Mouse (Mus musculus) heart, postnatal 14 days (tissue): ENCODE results near the gene Etnppl. TPM values are rescaled to one million over a fixed set of nuclear protein-coding genes. Genes with fewer than 3 reads are reported as not detected.

Source experiments
- DNase-seq, 2 experiments: peaks; one replicate each; pipeline ENCODE4 v3.0.0; 2021 to 2022
- intact Hi-C: fragments of 180-260 bp; cut with DNase I; formaldehyde crosslinking; loops from one replicate; pipeline ENCODE4 v1.15.1; 2025
- long read RNA-seq, 2 experiments: library from polyadenylated mRNA; stranded (forward); transcript quantifications; one replicate each; pipeline ENCODE4 v2.0.0; 2021
- total RNA-seq, 2 experiments: library from RNA; stranded (reverse); gene quantifications; 2 replicates each; pipeline ENCODE4 v1.2.3; 2021

Gene Etnppl
- total RNA-seq: not detected
- long read RNA-seq, experiment 1: 0 reads
- long read RNA-seq, experiment 2: 0 reads

DNA sequence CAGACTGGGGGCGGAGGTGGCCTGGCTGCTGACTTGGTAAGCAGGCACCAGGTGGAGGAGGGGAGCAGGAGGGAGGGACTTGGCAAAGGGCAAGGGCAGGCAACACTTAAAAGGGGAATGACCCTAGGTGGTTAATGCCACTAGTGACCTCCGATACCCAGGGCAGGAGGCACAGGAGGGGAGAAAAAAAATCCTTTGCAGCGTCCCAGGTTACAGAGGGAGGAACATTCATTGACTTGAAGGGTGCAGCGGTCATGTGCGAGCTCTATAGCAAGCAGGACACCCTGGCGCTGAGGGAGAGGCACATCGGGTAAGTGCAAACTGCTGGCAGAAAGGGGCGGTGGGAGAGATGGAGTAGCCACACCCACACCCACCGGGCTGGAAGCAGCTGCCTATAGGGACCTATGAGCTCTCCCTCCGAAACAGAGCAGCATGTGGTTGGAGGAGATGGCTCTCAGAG lies at the start of gene Etnppl:
Gene Etnppl, plus strand, starts transcription at position 10 of the 460 bp plus-strand sequence.
- DNase-seq: no peak
- intact Hi-C loops: no loop called here

- intact Hi-C loops: no loop called here
- DNase-seq: no peak
Observed at GRCm38 (mm10) chr3:130568331-130569095, 48.7 kb upstream of the Etnppl start.

DNA sequence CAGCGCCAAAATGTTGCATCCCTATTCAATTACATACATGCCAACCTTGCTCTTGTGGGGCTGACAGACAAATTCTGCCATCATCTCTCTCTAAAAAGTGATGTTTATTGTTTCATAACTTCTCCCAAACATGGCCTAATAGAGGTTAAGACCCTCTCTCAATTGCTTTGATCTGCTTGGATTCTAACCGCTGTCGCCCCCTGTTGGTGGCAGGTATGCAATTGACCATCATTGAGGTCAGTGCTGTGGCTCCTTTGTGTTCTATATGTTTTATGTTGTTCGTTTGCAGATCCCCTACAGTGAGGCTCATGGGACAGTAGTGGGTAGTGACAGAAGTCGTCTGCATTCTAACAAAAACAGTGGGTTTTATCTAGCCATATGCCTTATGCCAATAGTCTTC lies 44.0 kb upstream of the Etnppl start:
- DNase-seq: no peak
- intact Hi-C loops: loop anchor here (5.0 to 10.0 kb wide), 2 partner anchors 258 to 391 kb away; no protein-coding TSS in a partner anchor

DNA sequence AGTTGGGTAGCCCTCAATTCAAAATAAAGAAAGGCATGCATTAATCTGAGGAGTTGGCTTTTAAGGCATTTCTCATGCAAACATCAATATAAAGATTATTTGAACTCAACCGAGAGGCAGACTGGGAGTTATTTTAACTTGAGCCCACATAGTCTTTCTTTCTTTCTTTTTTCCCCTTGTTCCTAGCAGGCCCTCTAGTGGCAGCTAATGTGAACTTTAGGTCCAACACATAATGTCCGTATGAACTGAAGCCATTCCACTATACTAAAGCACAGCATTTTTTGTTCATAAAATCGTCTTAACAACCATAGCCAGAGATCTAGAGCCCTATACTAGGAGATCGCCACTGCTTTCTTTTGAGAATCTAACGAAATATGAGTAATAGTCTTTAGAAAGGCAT lies 42.6 kb upstream of the Etnppl start:
- peak; percentile 28 to 64 for DNase-seq
- intact Hi-C loops: loop anchor here (1.0 to 10.0 kb wide), 3 partner anchors 260 to 482 kb away; no protein-coding TSS in a partner anchor

GRCm38 (mm10) chr3:130576683-130577082 lies 40.6 kb upstream of the Etnppl start:
- DNase-seq: peak; percentile 3 to 8
- intact Hi-C loops: loop anchor here (10.0 kb wide), 1 partner anchor 262 kb away; no protein-coding TSS in a partner anchor

DNA sequence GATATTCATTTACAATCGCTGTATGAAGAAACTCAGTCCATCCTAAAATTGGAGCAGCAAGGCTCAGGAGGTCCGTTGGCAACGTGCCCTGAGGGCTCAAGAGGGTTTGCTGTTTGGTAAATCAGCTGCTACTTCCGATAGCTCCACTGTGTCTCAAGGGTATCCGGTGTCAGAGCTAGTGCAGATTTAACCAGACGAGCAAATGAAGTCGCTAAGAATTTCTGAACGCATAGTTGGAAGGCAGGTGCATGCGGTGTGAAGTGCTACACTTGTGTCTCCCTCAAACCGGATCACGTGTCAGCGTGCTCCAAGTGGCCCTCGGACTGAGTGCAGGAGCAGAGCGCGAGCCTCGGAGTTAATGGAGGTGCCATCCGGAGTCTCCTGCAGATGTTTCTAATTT lies 37.7 kb upstream of the Etnppl start:
- intact Hi-C loops: loop anchor here (10.0 kb wide), 1 partner anchor 265 kb away; no protein-coding TSS in a partner anchor
- DNase-seq: peak; percentile 4 to 18

DNA sequence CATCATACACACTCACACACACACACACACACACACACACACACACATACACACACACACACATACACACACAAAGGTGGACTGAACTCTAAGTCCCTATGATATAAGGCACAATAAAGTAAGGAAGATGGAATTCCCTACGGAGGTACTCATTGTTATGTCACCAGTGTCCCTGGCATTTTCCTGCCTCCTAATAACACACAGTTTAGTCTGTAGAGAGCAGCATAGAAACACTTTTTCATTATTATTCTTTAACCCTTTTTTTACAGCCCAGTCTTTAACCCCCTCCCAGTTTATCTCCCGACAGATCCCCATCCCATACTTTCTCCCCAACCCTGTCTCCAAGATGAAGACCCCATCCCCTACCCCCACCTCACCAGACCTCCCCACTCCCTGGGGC lies 35.7 kb upstream of the Etnppl start:
- intact Hi-C loops: no loop called here
- DNase-seq: no peak

- no peak for DNase-seq
- intact Hi-C loops: no loop called here
Observed at GRCm38 (mm10) chr3:130582903-130583664, 34.2 kb upstream of the Etnppl start.

DNA sequence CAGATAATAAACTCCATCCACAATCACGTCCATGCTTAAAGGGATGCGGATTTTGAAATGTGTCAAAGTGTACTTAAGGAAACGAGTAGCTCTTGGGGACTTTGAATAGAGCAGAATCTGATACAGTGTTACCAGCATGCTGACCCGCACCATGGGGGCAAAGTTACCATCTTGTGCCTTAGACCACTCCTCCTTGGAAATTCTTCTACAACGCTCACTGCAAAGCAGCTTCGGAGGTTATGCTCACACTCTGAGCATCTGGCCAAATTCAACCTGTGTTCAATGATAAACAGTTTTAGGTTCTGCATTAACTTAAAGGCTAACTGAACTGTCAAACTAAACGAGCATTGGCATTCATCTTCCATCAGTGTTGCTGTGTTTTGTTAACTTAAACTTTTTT lies 33.2 kb upstream of the Etnppl start:
- DNase-seq: no peak
- intact Hi-C loops: no loop called here

DNA sequence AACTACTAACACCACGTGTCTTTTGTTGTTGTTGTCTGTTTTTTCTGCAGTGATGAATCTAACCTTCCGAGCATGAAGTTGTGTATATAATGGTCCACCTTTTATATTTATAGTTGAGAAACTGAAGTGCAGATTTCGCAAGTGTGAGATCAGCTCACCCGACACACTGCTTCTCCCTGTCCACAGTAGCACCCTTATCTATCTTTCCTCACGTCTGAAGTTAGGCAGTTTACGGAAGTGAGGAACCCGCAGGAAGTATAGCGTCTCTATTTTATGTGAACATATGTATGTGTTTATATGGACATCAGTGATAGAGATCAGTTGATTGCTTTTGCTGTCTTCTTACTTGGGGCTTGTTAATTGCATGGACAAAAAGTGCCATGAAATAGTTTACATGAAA lies 22.2 kb upstream of the Etnppl start:
- intact Hi-C loops: no loop called here
- no peak for DNase-seq

DNA sequence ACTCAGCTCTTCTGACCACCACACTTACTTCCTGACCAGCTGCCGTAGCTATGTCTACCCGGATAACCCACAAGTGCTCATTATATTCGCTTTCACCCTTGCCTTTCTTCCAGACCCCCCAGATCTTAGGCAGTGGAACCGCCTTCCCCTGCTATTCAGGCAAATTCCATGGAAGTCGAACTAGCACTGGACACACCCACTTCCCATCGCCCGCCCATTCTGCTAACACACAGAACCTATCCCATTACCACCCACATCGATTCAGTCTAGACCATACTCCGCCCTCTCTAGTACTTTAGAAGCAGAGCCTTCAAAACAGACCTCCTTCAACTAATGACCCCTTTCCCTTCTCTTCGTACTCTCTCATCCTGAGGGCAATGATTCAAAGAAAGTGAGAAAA lies 15.8 kb upstream of the Etnppl start:
- no peak for DNase-seq
- intact Hi-C loops: no loop called here

- DNase-seq: peak in 1 of 2 experiments; percentile 14
- intact Hi-C loops: loop anchor here (5.0 kb wide), 1 partner anchor 84 kb away; no protein-coding TSS in a partner anchor
Observed at GRCm38 (mm10) chr3:130607924-130608323, 9.3 kb upstream of the Etnppl start.

GRCm38 (mm10) chr3:130614444-130614843 lies 2.8 kb upstream of the Etnppl start:
- DNase-seq: no peak

DNA sequence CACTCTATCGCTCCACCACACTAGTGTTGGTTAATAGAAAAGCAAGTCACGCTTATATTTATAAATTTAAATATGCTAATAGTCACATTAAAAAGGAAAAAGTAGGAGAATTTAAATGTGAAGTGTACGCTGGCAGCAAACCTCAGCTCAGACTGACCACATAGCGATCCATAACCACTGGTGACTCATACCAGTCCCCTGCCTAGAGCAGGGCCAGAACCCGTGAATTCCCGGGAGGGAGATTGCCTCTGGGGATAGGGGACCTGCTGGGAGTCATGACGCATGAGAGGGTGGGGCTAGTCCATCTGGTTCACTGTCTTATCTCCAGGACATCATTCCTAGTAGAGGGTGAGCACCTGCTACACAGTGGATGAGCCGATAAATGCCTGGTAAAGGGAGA lies 1.6 kb upstream of the Etnppl start:
- DNase-seq: no peak
- intact Hi-C loops: no loop called here

More at GRCm38 (mm10) chr3:130614444-130614843, 2.8 kb upstream of the Etnppl start:
- intact Hi-C loops: no loop called here

- intact Hi-C loops: no loop called here
- no peak for DNase-seq
Observed at GRCm38 (mm10) chr3:130620517-130621146, 3.4 kb downstream of the Etnppl start.

DNA sequence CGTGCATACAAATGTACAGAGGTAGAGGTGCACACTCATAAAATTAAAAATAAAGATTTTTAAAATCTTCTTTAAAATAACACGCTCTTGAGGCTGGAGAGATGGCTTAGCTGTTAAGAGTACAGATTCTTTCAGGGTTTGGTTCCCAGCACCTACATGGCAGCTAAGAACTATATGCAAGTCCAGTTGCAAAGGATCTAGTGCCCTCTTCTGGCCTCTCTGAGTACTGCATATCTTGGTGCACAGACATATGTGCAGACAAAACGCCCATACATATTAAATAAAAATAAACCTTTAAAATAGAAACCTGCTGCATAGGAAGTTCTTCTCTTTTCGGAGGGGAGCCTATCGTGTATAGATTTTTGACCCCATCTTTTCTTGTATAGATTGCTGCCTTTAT lies 11.1 kb downstream of the Etnppl start:
- DNase-seq: no peak
- intact Hi-C loops: no loop called here

- intact Hi-C loops: no loop called here
- no peak for DNase-seq
Observed at GRCm38 (mm10) chr3:130633859-130634258, 16.6 kb downstream of the Etnppl start.

DNA sequence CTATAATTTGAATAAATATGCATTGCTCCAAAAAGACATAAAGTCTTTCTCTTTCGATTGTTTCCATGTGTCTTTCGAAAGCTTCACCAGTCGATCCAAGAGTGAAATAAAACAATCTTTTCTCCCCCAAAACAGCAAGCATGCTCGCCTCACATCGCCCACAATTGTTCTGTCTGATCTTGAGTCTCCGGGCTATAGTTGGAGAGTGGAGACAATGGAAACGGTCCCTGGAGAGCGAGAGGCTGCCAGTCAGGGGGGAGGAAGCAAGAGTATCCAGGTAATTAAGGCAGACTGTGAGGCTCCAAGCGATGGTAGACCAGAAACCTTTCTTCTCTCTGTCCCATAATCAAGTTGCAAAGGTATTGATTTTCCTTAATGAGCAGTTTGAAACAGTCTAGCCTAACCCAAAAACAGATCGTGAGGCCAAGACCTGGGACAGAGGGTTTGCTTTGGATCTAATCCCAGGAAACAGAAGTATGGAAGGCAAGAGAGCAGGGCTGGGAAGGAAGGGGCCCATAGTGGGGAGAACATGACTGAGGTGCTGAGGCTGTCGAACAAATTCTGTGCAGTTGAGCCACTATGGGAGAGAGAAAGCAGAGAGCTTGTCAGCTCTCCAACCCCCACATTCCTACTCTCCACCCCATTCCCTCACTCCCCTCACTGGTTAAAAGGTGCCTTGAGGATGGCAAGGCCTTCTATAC lies 29.0 kb downstream of the Etnppl start:
- DNase-seq: no peak
- intact Hi-C loops: no loop called here

DNA sequence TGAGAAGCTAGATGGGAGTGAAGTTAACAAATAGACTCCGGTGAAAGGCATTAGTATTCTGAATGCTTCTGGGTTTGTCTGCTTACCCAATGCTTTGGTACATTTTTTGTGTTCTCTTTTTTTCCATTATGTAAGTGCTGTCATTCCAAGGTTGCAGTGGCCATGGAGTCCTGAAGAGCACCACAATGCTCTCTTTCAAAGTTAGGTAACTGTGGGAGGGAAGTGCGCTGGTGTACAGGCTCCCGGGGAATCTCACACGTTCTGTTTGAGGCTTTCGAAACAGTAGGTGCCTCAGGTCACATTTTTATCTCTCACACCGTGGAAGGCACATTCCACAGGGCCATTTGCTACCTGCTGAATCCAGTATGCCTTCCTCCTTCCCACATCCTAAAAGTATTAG lies 32.3 kb downstream of the Etnppl start:
- DNase-seq: no peak
- intact Hi-C loops: no loop called here

GRCm38 (mm10) chr3:130660619-130661018 lies 43.4 kb downstream of the Etnppl start:
- intact Hi-C loops: no loop called here
- no peak for DNase-seq
